Mouse (Mus musculus) olfactory bulb, adult 2 months (tissue): ENCODE results near the gene Asna1. TPM values are rescaled to one million over a fixed set of nuclear protein-coding genes. Genes with fewer than 3 reads are reported as not detected.

Source experiments
- H3K27ac ChIP-seq: fragments of 200-500 bp; 2 replicates; pipeline ENCODE4 v1.5.1; 2012; ENCODE audit warnings: low read depth, low read length; ENCODE audit not compliant: insufficient read depth
- H3K4me1 ChIP-seq: fragments of 200-500 bp; 2 replicates; pipeline ENCODE4 v1.6.1; 2012; ENCODE audit warnings: low read length; ENCODE audit not compliant: control insufficient read depth, insufficient read depth
- H3K4me3 ChIP-seq: fragments of 200-500 bp; 2 replicates; pipeline ENCODE4 v1.5.1; 2012; ENCODE audit warnings: mild to moderate bottlenecking, low read depth, low read length, moderate library complexity; ENCODE audit not compliant: insufficient read depth
- CTCF ChIP-seq: fragments of 200-500 bp; IDR thresholded peaks from 2 replicates; pipeline ENCODE4 v1.5.1; 2012; ENCODE audit warnings: low read depth, mild to moderate bottlenecking, low read length, moderate library complexity; ENCODE audit not compliant: insufficient read depth
- POLR2A ChIP-seq: fragments of 200-500 bp; IDR thresholded peaks from 2 replicates; pipeline ENCODE4 v1.6.1; 2012; ENCODE audit warnings: mild to moderate bottlenecking, low read depth, low read length, moderate library complexity; ENCODE audit not compliant: insufficient read depth
- WGBS: fragments of 180-500 bp; shearing (Covaris S2); methylation state at CpG from one replicate; pipeline ENCODE4 v1.1.7; 2018; 5-methylcytosine and 5-hydroxymethylcytosine counted together
- polyA plus RNA-seq: library from polyadenylated mRNA; stranded (reverse); fragments of >200 nt; gene quantifications from 2 replicates; pipeline ENCODE4 v1.2.4, GENCODE M21; 2012; ENCODE audit warnings: low replicate concordance; ENCODE audit not compliant: missing spikeins, insufficient read depth, insufficient read length

Asna1 gene
- polyA plus RNA-seq, 1 experiment, result not detected

GRCm38 (mm10) chr8:84978248-84978940, 46.7 kb downstream of the Asna1 start, which contains the start of gene Junb:
TSS of gene Junb (minus strand) at chr8:84978718.
- peak within 1 kb of the TSS; percentile 95 for H3K27ac ChIP-seq
- H3K4me1 ChIP-seq, result peaks cover 25% of the 10 kb centered on the region
- H3K4me3 ChIP-seq, result peak within 1 kb of the TSS; percentile 83
- under 1% methylated on average over 63 of the region's 63 CpGs for WGBS
- no peak for TF ChIP-seq CTCF
- TF ChIP-seq POLR2A, result peak; percentile 100

DNA sequence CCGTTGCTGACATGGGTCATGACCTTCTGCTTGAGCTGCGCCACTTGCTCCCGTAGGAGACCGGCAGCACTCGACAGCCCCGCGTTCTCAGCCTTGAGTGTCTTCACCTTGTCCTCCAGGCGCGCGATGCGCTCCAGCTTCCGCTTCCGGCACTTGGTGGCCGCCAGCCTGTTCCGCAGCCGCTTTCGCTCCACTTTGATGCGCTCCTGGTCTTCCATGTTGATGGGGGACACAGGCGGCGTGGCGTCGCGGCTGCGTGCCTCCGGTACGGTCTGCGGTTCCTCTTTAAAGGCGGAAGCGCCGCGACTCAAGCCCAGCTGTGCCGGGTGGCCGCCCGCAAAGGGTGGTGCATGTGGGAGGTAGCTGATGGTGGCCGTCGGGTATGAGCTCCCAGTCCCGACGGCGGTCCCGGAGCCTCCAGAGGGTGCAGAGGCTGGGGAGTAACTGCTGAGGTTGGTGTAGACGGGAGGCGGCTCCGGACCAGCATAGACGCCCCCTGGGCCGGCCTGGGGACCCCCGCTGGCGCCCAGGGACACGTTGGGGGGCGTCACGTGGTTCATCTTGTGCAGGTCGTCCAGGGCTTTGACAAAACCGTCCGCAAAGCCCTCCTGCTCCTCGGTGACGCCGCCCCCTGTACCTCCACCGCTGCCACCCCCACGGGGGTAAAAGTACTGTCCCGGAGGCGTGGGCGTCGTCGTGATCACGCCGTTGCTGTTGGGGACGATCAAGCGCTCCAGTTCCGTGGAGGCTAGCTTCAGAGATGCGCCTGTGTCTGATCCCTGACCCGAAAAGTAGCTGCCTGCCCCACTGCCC, 47.4 kb downstream of the Asna1 start:
- H3K27ac ChIP-seq, result peak overlapping the region; percentile 92
- TF ChIP-seq CTCF (no peak), POLR2A (no peak)
- under 1% methylated on average over 70 of the region's 70 CpGs for WGBS
- peak overlapping the region; percentile 83 for H3K4me3 ChIP-seq
- H3K4me1 ChIP-seq, result peaks cover 25% of the 10 kb centered on the region

DNA sequence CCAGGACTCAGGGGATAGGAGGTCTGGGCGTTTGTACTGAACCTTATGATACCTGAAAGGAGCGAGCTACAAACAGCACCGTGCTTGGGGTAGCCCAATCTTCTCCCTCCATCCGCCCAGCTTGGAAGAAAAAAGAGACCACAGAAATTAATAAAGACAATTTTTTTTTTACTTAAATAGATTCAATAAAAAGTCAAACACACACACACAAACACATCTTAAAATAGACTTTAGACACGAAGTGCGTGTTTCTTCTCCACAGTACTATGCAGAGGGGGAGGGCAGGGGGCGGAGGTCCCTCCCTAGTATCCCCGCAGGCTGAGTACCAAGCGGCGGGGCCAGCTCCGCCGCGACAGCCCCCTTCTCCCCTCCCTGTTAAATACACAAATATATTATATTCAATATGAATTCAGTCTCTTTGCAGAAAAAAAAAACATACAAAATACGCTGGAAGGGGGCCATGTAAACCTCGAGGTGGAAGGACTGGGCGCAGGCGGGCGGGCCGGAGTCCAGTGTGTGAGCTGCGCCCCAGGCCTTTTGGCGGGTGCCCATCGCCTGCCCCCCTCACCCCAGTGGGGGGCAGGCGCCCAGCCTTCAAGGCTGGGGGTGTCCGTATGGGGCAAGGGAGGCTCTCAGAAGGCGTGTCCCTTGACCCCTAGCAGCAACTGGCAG, 48.2 kb downstream of the Asna1 start:
- TF ChIP-seq POLR2A (no peak), CTCF (no peak)

DNA sequence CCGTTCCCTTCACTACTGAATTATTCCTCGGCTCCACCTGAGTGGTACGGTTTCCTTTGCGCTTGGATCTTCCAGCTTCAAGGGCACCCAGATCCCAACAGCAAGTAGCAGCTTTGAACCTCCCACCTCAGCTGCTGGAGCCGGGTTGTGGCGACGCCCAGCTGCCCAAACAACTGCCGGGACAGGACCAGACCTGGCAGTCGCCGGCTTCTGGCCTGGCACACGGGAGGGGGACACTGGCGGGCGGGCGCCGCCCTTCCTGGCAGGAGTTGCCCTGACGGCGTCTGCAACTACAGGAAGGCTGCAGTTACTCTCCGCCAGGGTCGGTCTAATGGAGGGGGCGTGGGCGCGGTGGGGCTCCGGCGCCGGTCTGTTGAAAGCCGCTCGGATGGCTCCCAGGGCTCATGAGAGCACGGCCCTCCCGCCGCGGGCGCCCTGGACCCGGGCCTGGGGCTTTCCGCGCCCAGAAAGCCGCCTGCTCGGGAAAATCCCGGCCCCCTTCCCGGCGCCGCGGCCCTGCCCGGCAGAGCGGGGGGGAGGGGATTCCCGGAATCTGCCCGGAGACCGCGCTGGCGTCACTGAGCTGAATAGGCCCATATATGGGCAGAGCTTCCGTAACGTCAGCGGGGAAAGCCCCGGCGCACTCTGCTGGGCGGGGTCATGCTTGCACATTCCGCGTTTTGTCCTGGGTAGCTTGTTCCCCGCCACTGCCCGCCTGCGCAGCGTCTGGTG, 48.9 kb downstream of the Asna1 start:
- peaks cover 26% of the 10 kb centered on the region for H3K4me1 ChIP-seq
- WGBS, result under 1% methylated on average over 61 of the region's 61 CpGs

More for the DNA sequence above, 48.2 kb downstream of the Asna1 start:
- under 1% methylated on average over 25 of the region's 25 CpGs for WGBS
- peak overlapping the region; percentile 83 for H3K4me3 ChIP-seq
- peak overlapping the region; percentile 92 for H3K27ac ChIP-seq
- H3K4me1 ChIP-seq, result peaks cover 25% of the 10 kb centered on the region

GRCm38 (mm10) chr8:84975434-84975833, 49.6 kb downstream of the Asna1 start:
- Histone ChIP-seq H3K4me3 (no peak overlapping the region), H3K27ac (peak overlapping the region; percentile 76), H3K4me1 (peaks cover 27% of the 10 kb centered on the region)
- 38% methylated on average over 7 of the region's 7 CpGs for WGBS
- peak; percentile 66 for TF ChIP-seq CTCF
- no peak for TF ChIP-seq POLR2A

More for the DNA sequence above, 48.9 kb downstream of the Asna1 start:
- Histone ChIP-seq H3K4me3 (peak overlapping the region; percentile 83), H3K27ac (peak overlapping the region; percentile 92)
- TF ChIP-seq CTCF (no peak), POLR2A (peak; percentile 65)

- peaks cover 22% of the 10 kb centered on the region for H3K4me1 ChIP-seq
- no peak overlapping the region for H3K27ac ChIP-seq
- no peak overlapping the region for H3K4me3 ChIP-seq
- TF ChIP-seq POLR2A (no peak), CTCF (no peak)
- 74% methylated on average over 8 of the region's 8 CpGs for WGBS
Measured at GRCm38 (mm10) chr8:84974543-84975142, 50.4 kb downstream of the Asna1 start.

DNA sequence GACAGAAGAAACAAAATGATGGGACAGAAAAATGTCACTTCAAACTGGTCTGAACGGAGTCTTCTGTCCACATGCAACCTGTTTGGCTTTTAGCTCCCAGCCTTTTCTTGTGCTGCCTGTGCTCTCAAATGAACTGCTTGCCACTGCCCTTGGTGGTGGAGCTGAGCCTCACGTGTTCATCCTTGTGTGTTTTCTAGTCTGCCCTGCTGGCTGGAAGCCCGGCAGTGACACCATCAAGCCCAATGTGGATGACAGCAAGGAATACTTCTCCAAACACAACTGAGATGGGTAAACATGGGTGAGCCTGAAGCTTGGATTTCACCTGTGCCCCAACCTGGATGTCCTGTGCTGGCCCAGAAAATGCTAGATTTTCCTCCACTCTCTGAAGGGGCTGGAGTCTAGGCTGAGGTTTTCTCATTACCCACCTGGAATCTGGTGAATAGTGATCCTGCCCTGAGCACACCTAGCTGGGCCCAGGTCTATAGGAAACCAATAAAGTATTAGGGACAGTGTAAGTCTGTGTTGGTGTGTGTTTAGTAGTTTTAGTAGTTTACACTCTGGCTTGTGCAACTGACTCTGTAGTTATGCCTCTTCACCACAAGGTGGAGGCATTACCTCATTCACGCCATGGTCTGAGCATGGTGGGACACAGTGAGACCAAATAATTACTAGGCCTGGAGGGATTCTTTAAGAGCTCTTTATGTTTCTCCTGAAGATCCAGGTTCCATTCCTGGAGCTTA, 51.1 kb downstream of the Asna1 start:
- WGBS, result 39% methylated on average over 4 of the region's 4 CpGs
- Histone ChIP-seq H3K27ac (no peak overlapping the region), H3K4me3 (no peak overlapping the region), H3K4me1 (peaks cover 19% of the 10 kb centered on the region)
- TF ChIP-seq POLR2A (no peak), CTCF (no peak)

DNA sequence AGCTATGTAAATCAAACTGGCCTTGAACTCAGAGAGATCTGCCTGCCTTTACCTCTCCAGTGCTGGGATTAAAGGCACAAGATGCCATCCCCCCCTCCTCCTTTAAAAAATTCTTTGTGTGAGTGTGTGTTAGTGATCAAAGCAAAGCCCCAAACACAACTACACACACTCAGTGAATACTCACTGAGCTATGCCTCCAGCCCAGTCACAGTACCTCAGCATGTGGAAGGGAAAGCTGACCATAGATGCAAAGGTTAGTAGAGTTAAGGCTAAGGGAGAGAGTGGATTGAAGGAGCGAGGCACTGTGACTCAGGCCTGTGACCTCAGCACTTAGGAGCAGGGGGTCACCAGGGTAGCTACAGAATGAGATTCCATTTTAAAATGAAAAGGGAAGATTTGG, 52.0 kb downstream of the Asna1 start:
- Histone ChIP-seq H3K27ac (no peak overlapping the region), H3K4me1 (peaks cover 17% of the 10 kb centered on the region), H3K4me3 (no peak overlapping the region)
- TF ChIP-seq CTCF (no peak), POLR2A (no peak)
- WGBS, result 94% methylated on average over 1 of the region's 1 CpGs
